Mouse (Mus musculus) megakaryocyte, embryonic 14.5 days (primary cell): ENCODE data around the gene Tssk4. TPM values are rescaled to one million over a fixed set of nuclear protein-coding genes. Genes with fewer than 3 reads are reported as not detected.
A peak's percentile ranks its signal among the peaks of the same experiment; 100 is the strongest.

Source experiments
- H3K27me3 ChIP-seq: replicated peaks from 2 replicates; pipeline ENCODE3; 2012; ENCODE audit warnings: inconsistent platforms
- H3K36me3 ChIP-seq: replicated peaks from 2 replicates; pipeline ENCODE3; 2012; ENCODE audit warnings: low read length, inconsistent platforms, mixed read lengths
- H3K4me1 ChIP-seq: 2 replicates; pipeline ENCODE4 v1.6.1; 2012; ENCODE audit warnings: inconsistent platforms
- H3K4me3 ChIP-seq: replicated peaks from 2 replicates; pipeline ENCODE3; 2012; ENCODE audit warnings: moderate library complexity, mild to moderate bottlenecking, inconsistent platforms
- H3K9me3 ChIP-seq: 2 replicates; pipeline ENCODE4 v1.6.1; 2012; ENCODE audit warnings: inconsistent platforms
- FLI1 ChIP-seq: IDR thresholded peaks from 2 replicates; pipeline ENCODE4 v1.6.1; 2012; ENCODE audit warnings: low read length, inconsistent platforms, mixed read lengths
- GATA1 ChIP-seq: IDR thresholded peaks from 3 replicates; pipeline ENCODE4 v1.6.1; 2012; ENCODE audit warnings: mixed read lengths, low read length, inconsistent platforms, borderline replicate concordance
- polyA plus RNA-seq: library from polyadenylated mRNA; stranded (reverse); fragments of >175 nt; gene quantifications from 2 replicates; pipeline ENCODE4 v1.2.3, GENCODE M21; 2012; ENCODE audit warnings: low replicate concordance; ENCODE audit not compliant: insufficient read depth

Tssk4 gene
- polyA plus RNA-seq, 1 experiment: 0.23 TPM

DNA sequence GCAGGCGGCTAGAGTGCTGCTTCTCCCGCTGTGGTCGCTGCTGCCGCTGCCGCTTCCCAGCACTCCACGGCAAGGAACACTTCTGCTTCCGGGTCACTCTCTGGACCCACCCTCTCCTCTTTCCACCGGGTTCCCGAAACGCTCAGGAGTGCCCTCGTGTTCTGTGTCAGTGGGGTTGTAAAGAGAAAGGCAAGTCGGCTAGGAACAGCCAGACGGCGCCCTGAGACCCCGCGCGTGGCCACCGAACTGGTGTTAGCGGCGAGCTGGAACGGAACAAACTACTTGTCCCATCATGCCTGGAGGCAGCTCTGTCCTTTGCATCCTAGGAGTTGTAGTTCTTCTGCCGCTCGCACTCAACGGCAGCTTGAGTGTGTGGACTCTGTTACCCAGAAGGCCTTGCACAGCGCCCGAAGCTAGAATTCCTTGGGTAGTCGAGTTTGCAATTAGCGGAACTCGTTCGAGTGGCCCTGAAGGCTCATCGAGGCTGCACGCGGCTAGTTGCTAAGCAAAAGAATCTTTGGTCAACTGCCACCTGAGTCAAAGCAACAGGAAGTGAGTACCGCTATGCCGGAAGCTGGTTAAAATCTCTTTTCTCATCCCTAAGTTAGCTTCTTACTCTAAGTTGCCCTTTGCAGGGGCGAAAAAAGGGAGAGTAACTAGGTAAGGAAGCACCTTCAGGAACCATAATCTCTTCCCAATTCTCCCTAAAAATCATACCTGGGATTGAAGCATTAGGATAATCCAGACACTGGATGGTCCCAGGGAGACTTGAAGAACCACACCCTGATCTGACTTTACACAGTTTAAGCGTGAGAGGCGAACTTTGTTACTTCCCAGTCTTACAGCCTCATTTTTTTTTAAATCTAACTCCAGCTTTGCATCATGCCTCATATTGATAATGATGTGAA is 22.1 kb downstream of the Tssk4 start, which contains the start of the genes Gmpr2 and Nedd8:
Gmpr2 (plus strand) TSS at position 109 of the 908 bp plus-strand sequence.
Nedd8 (minus strand) TSS at position 292 of the 908 bp plus-strand sequence.
- H3K4me1 ChIP-seq: peaks cover 43% of the 10 kb centered on the region
- TF ChIP-seq FLI1 (no peak), GATA1 (no peak)
- no peaks in the 10 kb centered on the region for H3K27me3 ChIP-seq
- peaks cover 49% of the 10 kb centered on the region for H3K36me3 ChIP-seq
- peak within 1 kb of the TSS; percentile 99 for H3K4me3 ChIP-seq
- H3K9me3 ChIP-seq: no peaks in the 10 kb centered on the region

DNA sequence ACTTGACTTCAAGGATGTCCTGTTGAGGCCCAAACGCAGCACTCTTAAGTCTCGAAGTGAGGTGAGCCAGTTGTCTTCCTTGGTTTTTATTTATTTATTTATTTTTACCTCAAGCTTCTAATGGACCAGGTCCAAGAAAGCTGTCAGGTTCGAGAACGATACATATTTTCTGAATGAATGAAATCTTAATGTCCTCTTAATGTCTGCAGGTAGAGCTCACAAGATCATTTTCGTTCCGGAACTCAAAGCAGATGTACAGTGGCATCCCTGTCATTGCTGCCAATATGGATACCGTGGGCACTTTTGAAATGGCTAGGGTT is 22.7 kb downstream of the Tssk4 start:
- no peaks in the 10 kb centered on the region for H3K9me3 ChIP-seq
- H3K4me3 ChIP-seq: peak overlapping the region; percentile 99
- H3K36me3 ChIP-seq: peaks cover 55% of the 10 kb centered on the region
- H3K4me1 ChIP-seq: peaks cover 42% of the 10 kb centered on the region
- TF ChIP-seq FLI1 (no peak), GATA1 (no peak)
- no peaks in the 10 kb centered on the region for H3K27me3 ChIP-seq

DNA sequence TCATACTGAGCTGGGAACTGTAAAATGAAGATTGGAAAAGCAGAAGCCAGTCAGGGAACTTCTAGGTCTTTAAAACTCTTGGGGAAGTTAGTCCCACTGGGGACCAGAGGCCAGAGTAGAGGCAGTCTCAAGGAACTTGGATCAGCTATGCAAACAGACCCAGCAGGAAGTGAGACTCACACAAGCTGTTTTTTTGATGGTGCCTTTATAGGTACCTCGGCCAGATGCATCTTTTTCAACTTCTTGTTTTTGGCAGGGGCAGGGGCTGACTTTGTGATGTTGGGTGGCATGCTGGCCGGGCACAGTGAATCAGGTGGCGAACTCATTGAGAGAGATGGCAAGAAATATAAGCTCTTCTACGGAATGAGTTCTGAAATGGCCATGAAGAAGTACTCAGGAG is 27.6 kb downstream of the Tssk4 start:
- no peak for TF ChIP-seq FLI1
- TF ChIP-seq GATA1: no peak
- Histone ChIP-seq H3K4me1 (peaks cover 34% of the 10 kb centered on the region), H3K27me3 (no peaks in the 10 kb centered on the region), H3K9me3 (no peaks in the 10 kb centered on the region), H3K4me3 (no peak overlapping the region), H3K36me3 (peaks cover 66% of the 10 kb centered on the region)

DNA sequence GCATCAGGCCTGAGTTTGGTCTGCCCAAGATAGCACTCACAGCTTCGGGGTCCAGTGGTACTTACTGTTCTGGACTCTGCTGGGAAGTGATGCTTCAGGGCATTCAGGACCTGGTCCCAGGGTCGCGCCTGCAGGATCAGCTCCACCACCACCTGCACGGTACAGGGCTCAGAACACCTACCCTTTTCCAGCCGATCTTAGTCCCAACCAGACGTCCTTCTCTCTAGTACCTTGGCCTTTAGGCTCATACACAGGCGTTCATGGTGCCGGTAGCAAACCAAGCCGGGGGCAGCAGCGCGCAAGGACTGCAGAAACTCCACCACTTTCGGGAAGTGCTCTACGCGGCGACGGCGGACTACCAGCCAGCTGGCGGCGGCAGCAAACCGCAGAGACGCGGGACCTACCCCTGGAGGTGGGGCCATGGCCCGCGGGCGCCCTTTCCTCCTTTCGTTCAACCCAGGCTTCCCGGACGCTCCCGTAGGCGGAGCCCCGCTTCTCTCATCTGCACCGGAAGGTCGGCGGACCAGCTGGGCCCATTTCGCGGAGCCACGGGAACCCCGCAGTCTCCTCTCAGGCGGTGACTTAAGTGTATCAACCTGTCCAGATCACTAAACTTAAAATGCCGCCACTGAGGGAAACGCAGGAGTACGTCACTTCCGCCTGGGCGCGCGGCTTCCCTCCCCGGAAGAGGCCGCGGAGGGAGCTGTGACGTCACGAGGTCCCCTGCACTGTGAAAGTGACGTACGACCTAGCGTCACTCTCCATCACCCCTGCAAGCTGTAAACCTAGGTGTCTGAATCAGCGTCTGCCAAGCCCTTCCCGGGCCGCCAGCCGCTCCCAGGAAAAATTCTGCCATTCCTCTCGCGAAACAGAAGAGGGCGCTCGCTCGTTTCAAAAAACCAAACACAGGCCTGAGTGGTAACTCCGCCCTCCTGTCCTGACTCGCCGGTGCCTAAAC is 31.5 kb downstream of the Tssk4 start, which contains the start of gene Tinf2:
Tinf2 (minus strand) TSS at position 661 of the 958 bp plus-strand sequence.
- Histone ChIP-seq H3K36me3 (peaks cover 43% of the 10 kb centered on the region), H3K9me3 (no peaks in the 10 kb centered on the region), H3K4me1 (peaks cover 30% of the 10 kb centered on the region), H3K4me3 (peak within 1 kb of the TSS; percentile 95), H3K27me3 (no peaks in the 10 kb centered on the region)
- TF ChIP-seq GATA1 (no peak), FLI1 (peak; percentile 62)

DNA sequence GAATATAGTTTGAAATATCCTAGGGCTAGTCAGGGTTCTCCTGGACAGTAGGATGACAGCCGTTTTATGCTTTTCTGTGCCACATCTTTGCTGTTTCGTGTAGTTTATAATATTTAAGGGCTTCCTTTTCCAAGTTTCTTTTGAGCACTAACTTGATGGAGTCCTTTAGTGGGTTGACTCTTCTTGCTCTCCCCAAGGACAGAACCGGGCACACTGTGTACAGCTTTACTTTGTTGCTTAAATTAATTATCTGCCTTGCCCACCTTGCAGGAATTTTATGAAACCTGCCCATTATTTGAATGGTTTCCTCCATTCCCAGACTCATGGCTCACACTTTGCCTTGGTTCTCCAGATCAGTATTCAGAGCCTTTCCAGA is 32.1 kb downstream of the Tssk4 start:
- Histone ChIP-seq H3K4me3 (peak overlapping the region; percentile 95), H3K4me1 (peaks cover 30% of the 10 kb centered on the region), H3K9me3 (no peaks in the 10 kb centered on the region), H3K27me3 (no peaks in the 10 kb centered on the region), H3K36me3 (peaks cover 36% of the 10 kb centered on the region)
- no peak for TF ChIP-seq FLI1
- TF ChIP-seq GATA1: no peak

DNA sequence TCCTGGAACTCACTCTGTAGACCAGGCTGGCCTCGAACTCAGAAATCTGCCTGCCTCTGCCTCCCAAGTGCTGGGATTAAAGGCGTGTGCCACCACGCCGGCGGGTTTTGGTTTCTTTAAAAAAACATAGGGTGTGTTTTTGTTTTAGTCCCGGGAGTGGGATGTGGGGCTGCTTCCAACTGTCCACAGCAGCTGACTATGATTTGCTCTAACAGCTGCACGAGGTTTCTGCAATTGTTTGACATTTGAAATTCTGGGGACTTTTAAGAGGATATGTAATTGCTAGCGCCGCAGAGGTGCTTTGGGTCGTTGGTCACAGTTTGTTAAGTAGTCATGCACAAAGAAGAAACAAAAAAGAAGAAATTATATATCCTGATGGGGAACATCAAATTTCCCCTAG is 39.4 kb downstream of the Tssk4 start:
- H3K4me3 ChIP-seq: no peak overlapping the region
- H3K27me3 ChIP-seq: peaks cover 4% of the 10 kb centered on the region
- peaks cover 24% of the 10 kb centered on the region for H3K9me3 ChIP-seq
- no peaks in the 10 kb centered on the region for H3K36me3 ChIP-seq
- peaks cover 6% of the 10 kb centered on the region; the same call in 1 of the 2 replicates for H3K4me1 ChIP-seq
- no peak for TF ChIP-seq GATA1
- TF ChIP-seq FLI1: no peak

DNA sequence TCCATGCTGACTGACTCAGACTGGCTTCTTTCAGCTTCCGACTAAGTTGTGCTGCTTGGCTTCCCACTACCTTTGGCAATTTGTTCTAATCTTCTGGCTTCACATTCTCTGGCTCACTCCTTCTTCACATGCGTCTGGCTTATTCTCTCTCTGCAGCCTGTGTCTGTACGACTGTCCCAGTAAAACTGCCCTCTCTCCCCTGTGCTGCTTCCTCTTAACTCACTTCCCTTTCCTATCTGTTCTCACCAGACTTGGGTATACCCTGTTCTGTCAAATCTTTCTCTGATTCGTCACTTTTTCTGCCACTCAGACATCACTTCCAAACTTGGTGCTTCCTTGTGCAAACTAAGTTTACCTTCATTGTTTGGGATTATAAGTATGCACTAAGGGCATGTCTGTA is 47.2 kb downstream of the Tssk4 start:
- Histone ChIP-seq H3K36me3 (no peaks in the 10 kb centered on the region), H3K4me3 (peak overlapping the region; percentile 78), H3K27me3 (peaks cover 12% of the 10 kb centered on the region), H3K9me3 (peaks cover 23% of the 10 kb centered on the region), H3K4me1 (peaks cover 21% of the 10 kb centered on the region)
- TF ChIP-seq FLI1: no peak
- no peak for TF ChIP-seq GATA1

DNA sequence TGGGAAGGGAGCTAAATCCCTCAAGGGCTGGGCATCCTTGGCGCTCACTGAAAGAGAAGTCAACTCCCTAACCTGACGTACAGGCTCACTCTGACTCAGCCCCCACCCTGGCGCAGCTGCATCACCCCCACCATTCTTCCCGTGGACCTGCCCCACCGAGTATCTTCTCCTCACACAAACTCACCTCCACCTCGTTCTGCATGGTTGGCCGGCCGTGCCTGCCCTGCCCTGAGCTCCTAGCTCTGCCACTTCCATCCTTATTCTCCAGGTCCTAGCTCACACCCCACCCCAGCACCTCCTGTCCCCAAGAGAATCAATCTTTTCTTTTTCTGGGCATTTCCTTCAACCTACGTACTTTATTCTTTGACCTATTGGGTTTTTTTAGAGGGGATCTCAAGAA is 51.1 kb downstream of the Tssk4 start:
- peaks cover 36% of the 10 kb centered on the region for H3K4me1 ChIP-seq
- TF ChIP-seq GATA1 (no peak), FLI1 (no peak)
- H3K36me3 ChIP-seq: peaks cover 13% of the 10 kb centered on the region

More for the DNA sequence above, 51.1 kb downstream of the Tssk4 start:
- Histone ChIP-seq H3K4me3 (no peak overlapping the region), H3K9me3 (no peaks in the 10 kb centered on the region), H3K27me3 (peaks cover 12% of the 10 kb centered on the region)

Other genes with a start within 250 kb of the Tssk4 start
- 17.5 and 33.7 TPM in 2 replicates for gene Dhrs4, start 171.4 kb upstream of the Tssk4 start, polyA plus RNA-seq
- 1.9 TPM in 1 of 2 replicates, not detected in the other for gene Carmil3, start 159.5 kb upstream of the Tssk4 start, polyA plus RNA-seq
- not detected in 2 replicates for gene Cpne6, start 139.7 kb upstream of the Tssk4 start, polyA plus RNA-seq
- gene Nrl, start 125.2 kb upstream of the Tssk4 start, polyA plus RNA-seq: not detected in 2 replicates
- 19.1 and 50.7 TPM in 2 replicates for gene Pck2, start 109.9 kb upstream of the Tssk4 start, polyA plus RNA-seq
- gene Dcaf11, start 90.2 kb upstream of the Tssk4 start, polyA plus RNA-seq: 11.5 and 17.6 TPM in 2 replicates
- not detected in 2 replicates for gene A730061H03Rik, start 89.8 kb upstream of the Tssk4 start, polyA plus RNA-seq
- not detected in 2 replicates for gene Fitm1, start 74.6 kb upstream of the Tssk4 start, polyA plus RNA-seq
- 66.3 and 162 TPM in 2 replicates for gene Psme1, start 72.1 kb upstream of the Tssk4 start, polyA plus RNA-seq
- gene Emc9, start 64.9 kb upstream of the Tssk4 start, polyA plus RNA-seq: 2.0 and 18.9 TPM in 2 replicates
- 23.2 and 78.2 TPM in 2 replicates for gene Psme2, start 59.1 kb upstream of the Tssk4 start, polyA plus RNA-seq
- 17.1 and 20.4 TPM in 2 replicates for gene Rnf31, start 58.5 kb upstream of the Tssk4 start, polyA plus RNA-seq
- 40.0 and 114 TPM in 2 replicates for gene Irf9, start 46.6 kb upstream of the Tssk4 start, polyA plus RNA-seq
- gene Rec8, start 32.1 kb upstream of the Tssk4 start, polyA plus RNA-seq: 1.4 and 9.7 TPM in 2 replicates
- 12.4 and 38.3 TPM in 2 replicates for gene Ipo4, start 14.2 kb upstream of the Tssk4 start, polyA plus RNA-seq
- gene Gm49378, start 12.3 kb upstream of the Tssk4 start, polyA plus RNA-seq: 0.64 and 4.9 TPM in 2 replicates
- 5.8 and 9.0 TPM in 2 replicates for gene Tm9sf1, start 6.4 kb upstream of the Tssk4 start, polyA plus RNA-seq
- gene Mdp1, start 10.3 kb downstream of the Tssk4 start, polyA plus RNA-seq: 3.3 and 20.1 TPM in 2 replicates
- gene Gmpr2, start 21.8 kb downstream of the Tssk4 start, polyA plus RNA-seq: 12.5 and 39.5 TPM in 2 replicates
- gene Nedd8, start 21.9 kb downstream of the Tssk4 start, polyA plus RNA-seq: 10.8 and 102 TPM in 2 replicates
- 15.6 and 18.7 TPM in 2 replicates for gene Tinf2, start 31.6 kb downstream of the Tssk4 start, polyA plus RNA-seq
- gene Tgm1, start 63.7 kb downstream of the Tssk4 start, polyA plus RNA-seq: 1.1 and 2.7 TPM in 2 replicates
- gene Rabggta, start 72.1 kb downstream of the Tssk4 start, polyA plus RNA-seq: 9.5 and 9.9 TPM in 2 replicates
- 1.2 and 3.7 TPM in 2 replicates for gene Dhrs1, start 95.5 kb downstream of the Tssk4 start, polyA plus RNA-seq
- gene Nop9, start 95.5 kb downstream of the Tssk4 start, polyA plus RNA-seq: 18.3 and 25.1 TPM in 2 replicates
- gene Cideb, start 108.3 kb downstream of the Tssk4 start, polyA plus RNA-seq: 1.5 and 3.3 TPM in 2 replicates
- 3.2 and 5.6 TPM in 2 replicates for gene Ltb4r2, start 111.2 kb downstream of the Tssk4 start, polyA plus RNA-seq
- 24.2 and 36.1 TPM in 2 replicates for gene Ltb4r1, start 115.8 kb downstream of the Tssk4 start, polyA plus RNA-seq
- not detected in 2 replicates for gene Adcy4, start 133.9 kb downstream of the Tssk4 start, polyA plus RNA-seq
- gene Ripk3, start 138.7 kb downstream of the Tssk4 start, polyA plus RNA-seq: 38.4 and 95.9 TPM in 2 replicates
- gene Nfatc4, start 173.0 kb downstream of the Tssk4 start, polyA plus RNA-seq: 0.08 TPM in 1 of 2 replicates, not detected in the other
- 0.61 and 1.4 TPM in 2 replicates for gene Nynrin, start 203.8 kb downstream of the Tssk4 start, polyA plus RNA-seq
- 1.2 TPM in 1 of 2 replicates, not detected in the other for gene Cbln3, start 234.2 kb downstream of the Tssk4 start, polyA plus RNA-seq
- gene Khnyn, start 234.8 kb downstream of the Tssk4 start, polyA plus RNA-seq: 7.3 and 10.5 TPM in 2 replicates